Mouse (Mus musculus) embryo, embryonic 11.5 days (tissue): ENCODE results near the gene Agbl3.

Experiments
- DNase-seq: peaks from one replicate; pipeline ENCODE4 v3.0.0-alpha.2; 2012; ENCODE audit warnings: low read depth, low spot score

The Agbl3 gene

GRCm38 (mm10) chr6:34780231-34780942 is at the start of gene Agbl3:
Gene Agbl3, plus strand, starts transcription at chr6:34780432.
- DNase-seq = peak; percentile 94

DNA sequence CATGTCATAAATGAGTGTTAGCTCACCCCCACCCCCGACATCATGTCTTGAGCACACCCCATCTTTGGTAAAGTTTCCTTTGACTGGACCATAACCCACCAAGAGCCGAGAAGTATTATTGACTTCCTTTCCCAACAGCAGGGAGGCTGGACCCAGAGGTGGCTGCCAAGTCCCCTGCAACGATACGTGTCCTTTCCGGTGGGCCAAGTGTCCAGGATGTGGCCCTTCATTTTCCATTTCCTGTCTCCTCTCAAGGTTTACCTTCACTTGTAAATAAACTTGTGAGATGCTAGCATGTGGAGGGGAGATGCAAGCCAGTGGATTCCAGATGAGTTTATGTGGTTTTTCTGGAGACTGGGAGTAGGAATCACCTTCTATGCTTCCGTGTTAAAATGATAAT is 49.2 kb upstream of the Agbl3 start:
- no peak for DNase-seq

DNA sequence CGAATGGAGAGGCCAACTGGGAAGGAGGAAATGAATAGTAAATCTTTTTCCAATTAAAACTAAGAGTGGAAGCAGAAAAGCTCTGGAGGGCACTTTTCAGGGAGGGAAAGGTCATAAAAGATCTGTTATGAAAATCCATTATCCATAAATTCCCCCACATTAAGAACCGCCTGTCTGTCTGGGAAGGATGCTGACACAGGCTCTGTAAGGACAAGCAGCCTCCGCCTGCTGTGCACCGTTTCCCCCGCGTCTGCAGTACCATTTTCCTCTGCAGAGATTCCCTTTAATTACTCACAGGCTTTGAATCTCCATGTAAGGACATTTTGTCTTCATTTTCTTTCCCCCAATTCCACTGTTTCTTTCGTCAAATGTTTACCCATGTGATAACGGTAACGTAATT is 48.7 kb upstream of the Agbl3 start:
- no peak for DNase-seq

- no peak for DNase-seq
Measured at GRCm38 (mm10) chr6:34734940-34735695, 45.1 kb upstream of the Agbl3 start.

DNA sequence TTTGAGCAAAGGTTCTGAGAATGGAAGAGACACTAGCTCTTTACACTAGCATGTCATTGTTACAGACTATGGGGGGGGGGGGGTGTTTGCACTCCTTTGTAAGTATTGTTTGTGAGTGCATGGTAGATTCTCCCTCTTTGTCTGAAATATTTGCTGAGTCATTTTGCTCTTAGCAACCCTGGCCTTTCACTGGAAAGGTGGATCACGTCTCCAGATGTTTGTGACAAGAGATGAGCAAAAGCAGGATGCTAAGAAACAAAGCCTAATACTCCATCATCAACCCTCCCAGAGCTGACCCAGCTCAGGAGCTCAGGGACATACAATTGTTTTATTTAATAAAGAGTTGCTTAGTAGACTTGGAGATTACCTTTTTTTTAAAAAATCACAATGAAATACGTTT is 43.3 kb upstream of the Agbl3 start:
- no peak for DNase-seq

DNA sequence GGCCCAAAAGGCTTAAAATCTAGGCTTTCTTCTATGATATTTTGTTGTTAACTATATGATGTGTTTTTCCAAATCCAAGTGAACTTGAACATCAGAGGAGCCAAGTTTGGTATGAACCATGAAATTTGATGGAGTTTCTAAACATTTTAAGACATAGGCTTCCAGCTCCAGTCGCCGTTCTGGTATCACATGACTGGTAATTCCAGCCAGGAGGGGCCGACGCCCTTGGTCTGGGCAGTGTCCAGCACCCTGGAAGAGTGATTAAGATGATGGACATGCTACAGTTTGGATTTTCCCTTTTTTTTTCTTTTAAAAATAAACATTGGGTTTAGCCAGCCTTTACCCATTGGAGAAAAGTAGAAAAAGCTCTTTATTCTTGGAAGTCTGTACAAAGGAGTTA is 36.3 kb upstream of the Agbl3 start:
- DNase-seq = no peak

- no peak for DNase-seq
Measured at GRCm38 (mm10) chr6:34747846-34748245, 32.4 kb upstream of the Agbl3 start.

DNA sequence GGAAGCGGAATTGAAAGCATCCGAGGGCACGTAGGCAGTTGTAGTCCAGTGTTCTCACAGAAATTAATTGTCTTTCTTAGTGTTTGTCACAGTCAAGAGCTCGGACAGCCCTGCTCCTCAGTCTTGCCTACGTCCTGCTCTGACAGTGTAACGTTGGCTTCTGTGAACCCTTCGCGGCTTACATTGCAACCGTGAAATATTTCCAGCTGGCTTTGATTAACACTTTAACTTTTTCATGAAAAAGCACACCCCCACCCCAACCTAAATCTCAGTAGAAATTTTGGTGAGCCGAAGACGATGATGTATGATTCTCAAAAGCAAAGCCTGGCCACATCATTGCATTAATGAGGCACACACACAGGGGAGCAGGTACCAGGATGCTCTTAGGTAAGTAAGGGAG is 31.7 kb upstream of the Agbl3 start:
- DNase-seq = no peak

GRCm38 (mm10) chr6:34749526-34749925 is 30.7 kb upstream of the Agbl3 start:
- DNase-seq = no peak

GRCm38 (mm10) chr6:34750487-34751120 is 29.6 kb upstream of the Agbl3 start:
- DNase-seq = no peak

- DNase-seq = no peak
Measured at GRCm38 (mm10) chr6:34751625-34752024, 28.6 kb upstream of the Agbl3 start.

- peak; percentile 42 for DNase-seq
Measured at GRCm38 (mm10) chr6:34754448-34754847, 25.8 kb upstream of the Agbl3 start.

- no peak for DNase-seq
Measured at GRCm38 (mm10) chr6:34758340-34758739, 21.9 kb upstream of the Agbl3 start.

- DNase-seq = peak; percentile 54
Measured at GRCm38 (mm10) chr6:34760023-34760422, 20.2 kb upstream of the Agbl3 start.

GRCm38 (mm10) chr6:34765721-34766120 is 14.5 kb upstream of the Agbl3 start:
- no peak for DNase-seq

DNA sequence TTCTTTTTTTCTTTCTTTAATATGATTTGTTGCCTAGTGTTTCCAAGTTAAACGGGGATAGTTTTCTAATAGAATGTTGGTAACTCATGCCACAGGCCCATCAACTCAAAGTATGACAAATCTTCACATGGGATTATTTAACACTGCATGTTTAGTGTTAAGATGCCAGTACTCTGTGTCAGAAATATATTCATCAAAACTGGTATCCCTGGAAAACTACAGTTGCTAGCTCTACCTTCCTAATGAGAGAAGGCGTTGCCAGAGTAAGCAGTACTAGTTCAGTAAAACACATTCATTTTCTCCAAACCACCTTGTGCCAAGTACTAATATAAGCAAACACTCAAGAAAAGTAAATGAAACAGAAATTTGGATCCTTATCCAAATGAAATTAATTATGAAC is 10.2 kb upstream of the Agbl3 start:
- no peak for DNase-seq

- no peak for DNase-seq
Measured at GRCm38 (mm10) chr6:34770491-34770890, 9.7 kb upstream of the Agbl3 start.

GRCm38 (mm10) chr6:34776396-34776795 is 3.8 kb upstream of the Agbl3 start:
- DNase-seq = no peak

GRCm38 (mm10) chr6:34777094-34777493 is 3.1 kb upstream of the Agbl3 start:
- DNase-seq = no peak

GRCm38 (mm10) chr6:34777981-34778668 is 2.1 kb upstream of the Agbl3 start:
- no peak for DNase-seq

GRCm38 (mm10) chr6:34780943-34781289 is 684 bp downstream of the Agbl3 start:
- no peak for DNase-seq

GRCm38 (mm10) chr6:34782493-34782892 is 2.3 kb downstream of the Agbl3 start:
- no peak for DNase-seq
